Mouse (Mus musculus) layer of hippocampus, postnatal 14 days (tissue): Measurements from ENCODE around the gene Pibf1. TPM values are rescaled to one million over a fixed set of nuclear protein-coding genes. Genes with fewer than 3 reads are reported as not detected.

Source experiments
- DNase-seq, 2 experiments: peaks; one replicate each; pipeline ENCODE4 v3.0.0; 2021 to 2022; ENCODE audit warnings: low spot score in 2 of 2, mixed read lengths in 1 of 2
- long read RNA-seq, 2 experiments: library from polyadenylated mRNA; stranded (forward); transcript quantifications; one replicate each; pipeline ENCODE4 v2.0.0; 2021
- total RNA-seq, 2 experiments: library from RNA; stranded (reverse); gene quantifications; 2 replicates each; pipeline ENCODE4 v1.2.3; 2021

Pibf1 gene
- total RNA-seq, result 10 to 100 TPM; 12.3 to 14.3 TPM
- long read RNA-seq, experiment 1, transcript Pibf1-201 (18 exons, 2,797 nt), result major isoform, 8 of 15 reads
- long read RNA-seq, experiment 1, partial matches to known transcripts, result 0 of 15 reads
- long read RNA-seq, experiment 1, other reads (novel, unspliced or antisense), result 7 of 15 reads
- long read RNA-seq, experiment 2, transcript Pibf1-201 (18 exons, 2,797 nt), result major isoform, 9 of 11 reads
- long read RNA-seq, experiment 2, partial matches to known transcripts, result 0 of 11 reads
- long read RNA-seq, experiment 2, other reads (novel, unspliced or antisense), result 2 of 11 reads

- DNase-seq, result peak; percentile 98 to 99
These were observed at the start of gene Pibf1, which contains the start of gene Dis3 for GRCm38 (mm10) chr14:99099267-99099966. Gene Pibf1 (plus strand): TSS chr14:99099424. Gene Dis3 (minus strand): TSS chr14:99099770.

- DNase-seq, result no peak
These were observed 40.2 kb upstream of the Pibf1 start for GRCm38 (mm10) chr14:99058959-99059586.

- DNase-seq, result peak; percentile 30 to 43
These were observed 38.6 kb upstream of the Pibf1 start for GRCm38 (mm10) chr14:99060616-99061015.

- no peak for DNase-seq
These were observed 36.1 kb upstream of the Pibf1 start for GRCm38 (mm10) chr14:99063091-99063490.

GRCm38 (mm10) chr14:99071146-99071545, 28.1 kb upstream of the Pibf1 start:
- no peak for DNase-seq

GRCm38 (mm10) chr14:99088947-99089346, 10.3 kb upstream of the Pibf1 start:
- DNase-seq, result no peak

GRCm38 (mm10) chr14:99099967-99100587, 853 bp downstream of the Pibf1 start:
- no peak for DNase-seq

GRCm38 (mm10) chr14:99103050-99103449, 3.8 kb downstream of the Pibf1 start:
- no peak for DNase-seq

- no peak for DNase-seq
These were observed 5.4 kb downstream of the Pibf1 start for GRCm38 (mm10) chr14:99104542-99105123.

GRCm38 (mm10) chr14:99106671-99107070, 7.4 kb downstream of the Pibf1 start:
- DNase-seq, result no peak

- DNase-seq, result no peak
These were observed 8.5 kb downstream of the Pibf1 start for GRCm38 (mm10) chr14:99107631-99108187.

- DNase-seq, result no peak
These were observed 9.5 kb downstream of the Pibf1 start for GRCm38 (mm10) chr14:99108762-99109161.

GRCm38 (mm10) chr14:99117576-99117975, 18.4 kb downstream of the Pibf1 start:
- DNase-seq, result no peak

- no peak for DNase-seq
These were observed 22.5 kb downstream of the Pibf1 start for GRCm38 (mm10) chr14:99121584-99122339.

GRCm38 (mm10) chr14:99124076-99124475, 24.9 kb downstream of the Pibf1 start:
- DNase-seq, result no peak

GRCm38 (mm10) chr14:99126713-99127112, 27.5 kb downstream of the Pibf1 start:
- DNase-seq, result no peak

GRCm38 (mm10) chr14:99127509-99127908, 28.3 kb downstream of the Pibf1 start:
- no peak for DNase-seq

- DNase-seq, result no peak
These were observed 29.8 kb downstream of the Pibf1 start for GRCm38 (mm10) chr14:99129050-99129449.

GRCm38 (mm10) chr14:99134048-99134447, 34.8 kb downstream of the Pibf1 start:
- DNase-seq, result no peak

GRCm38 (mm10) chr14:99135761-99136160, 36.5 kb downstream of the Pibf1 start:
- no peak for DNase-seq
